Mouse (Mus musculus) CH12.LX (cell line): ENCODE results near the gene Mpo.

Experiments
- CTCF ChIP-seq, 2 experiments: IDR thresholded peaks in 1 of 2; conservative IDR thresholded peaks in 1 of 2; 2 replicates each; pipeline ENCODE4 v1.5.1; 2011 to 2012; ENCODE audit warnings: low read depth in 2 of 2, low read length in 2 of 2, improper control_type of control experiment in 1 of 2, inconsistent platforms in 1 of 2, mild to moderate bottlenecking in 1 of 2, moderate library complexity in 1 of 2
- EP300 ChIP-seq: IDR thresholded peaks from 2 replicates; pipeline ENCODE4 v1.6.1; 2011; ENCODE audit warnings: low read length, improper control_type of control experiment
- ETS1 ChIP-seq: conservative IDR thresholded peaks from 2 replicates; pipeline ENCODE4 v1.6.1; 2012; ENCODE audit warnings: low read depth, mild to moderate bottlenecking, inconsistent platforms, low read length, improper control_type of control experiment, moderate library complexity
- GABPA ChIP-seq: IDR thresholded peaks from 2 replicates; pipeline ENCODE4 v1.6.1; 2012; ENCODE audit warnings: low read depth, low read length, improper control_type of control experiment, inconsistent platforms; ENCODE audit not compliant: insufficient replicate concordance
- JUN ChIP-seq: IDR thresholded peaks from 2 replicates; pipeline ENCODE4 v1.6.1; 2011; ENCODE audit warnings: low read depth, mild to moderate bottlenecking, low read length, improper control_type of control experiment, moderate library complexity; ENCODE audit not compliant: insufficient read depth
- KAT2A ChIP-seq: IDR thresholded peaks from 2 replicates; pipeline ENCODE4 v1.6.1; 2012; ENCODE audit warnings: low read length, improper control_type of control experiment, inconsistent platforms; ENCODE audit not compliant: insufficient replicate concordance
- MYC ChIP-seq: IDR thresholded peaks from 2 replicates; pipeline ENCODE4 v1.6.1; 2011; ENCODE audit warnings: low read depth, mild to moderate bottlenecking, improper control_type of control experiment, low read length
- RAD21 ChIP-seq: IDR thresholded peaks from 2 replicates; pipeline ENCODE4 v1.6.1; 2011; ENCODE audit warnings: low read depth, mild to moderate bottlenecking, low read length, improper control_type of control experiment, moderate library complexity
- TCF12 ChIP-seq: IDR thresholded peaks from 2 replicates; pipeline ENCODE4 v1.6.1; 2014; ENCODE audit warnings: low read depth, mild to moderate bottlenecking, inconsistent platforms, low read length, improper control_type of control experiment
- USF1 ChIP-seq: IDR thresholded peaks from 2 replicates; pipeline ENCODE4 v1.6.1; 2014; ENCODE audit warnings: low read depth, mild to moderate bottlenecking, inconsistent platforms, low read length, improper control_type of control experiment
- ZKSCAN1 ChIP-seq: IDR thresholded peaks from 2 replicates; pipeline ENCODE4 v1.6.1; 2012; ENCODE audit warnings: low read depth, inconsistent platforms, low read length, improper control_type of control experiment, borderline replicate concordance

DNA sequence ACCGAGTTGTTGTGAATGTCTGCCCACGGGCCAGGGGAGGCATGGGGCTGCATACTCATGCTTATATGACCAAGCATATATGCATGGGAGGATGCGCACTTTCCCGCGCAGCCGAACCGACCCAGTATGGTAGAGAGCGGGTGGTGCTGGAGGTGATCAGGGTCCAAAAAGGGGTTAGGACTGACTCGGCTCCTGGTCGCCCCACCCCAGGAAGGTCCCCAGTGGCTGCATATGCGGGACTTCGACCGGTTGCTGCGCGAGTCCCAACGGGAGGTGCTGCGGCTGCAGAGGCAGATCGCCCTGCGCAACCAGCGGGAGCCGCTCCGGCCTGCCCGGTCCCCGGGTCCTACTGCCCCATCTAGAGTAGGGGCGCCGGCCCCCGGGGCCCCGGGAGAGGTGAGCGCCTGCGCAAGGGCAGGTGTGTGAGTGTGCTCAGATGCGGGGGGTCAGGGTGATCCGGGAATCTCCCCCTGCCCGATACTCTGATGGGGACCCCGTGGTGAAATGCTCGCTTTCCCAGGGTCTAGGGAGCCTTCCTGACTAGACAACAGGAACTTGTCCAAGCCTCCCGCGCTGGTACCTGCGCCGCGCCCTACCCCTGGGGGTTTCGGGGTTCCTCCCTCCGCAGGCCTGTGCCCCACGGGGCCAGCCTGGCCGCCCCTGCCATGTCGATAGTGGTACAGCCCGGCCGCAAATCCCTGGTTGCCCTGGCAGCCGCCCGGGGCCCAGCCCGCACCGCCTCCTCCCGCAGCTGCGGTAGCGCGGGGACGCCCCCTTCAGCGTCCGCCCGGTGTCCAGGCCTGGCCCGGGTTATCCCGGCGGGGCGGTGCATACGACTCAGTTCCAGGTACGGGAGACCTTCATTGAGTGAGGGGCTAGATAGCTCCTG, 29.1 kb upstream of the Mpo start:
- TF ChIP-seq JUN (no peak), KAT2A (no peak), CTCF (conservative IDR thresholded peaks at IDR 0.05 in 1 of 2, IDR thresholded peaks at IDR 0.05 in 1 of 2; ENCODE audit: low read depth in 2 of 2, low read length in 2 of 2) (no peak), MYC (no peak), RAD21 (no peak), ETS1 (no peak), USF1 (no peak), GABPA (no peak), ZKSCAN1 (no peak), EP300 (no peak), TCF12 (no peak)
